Mouse (Mus musculus): ENCODE measurements around the gene Sln. TPM values are rescaled to one million over a fixed set of nuclear protein-coding genes. Genes with fewer than 3 reads are reported as not detected.

Sln gene
- polyA plus RNA-seq, 1 experiment from 2014 or later, result not detected

DNA sequence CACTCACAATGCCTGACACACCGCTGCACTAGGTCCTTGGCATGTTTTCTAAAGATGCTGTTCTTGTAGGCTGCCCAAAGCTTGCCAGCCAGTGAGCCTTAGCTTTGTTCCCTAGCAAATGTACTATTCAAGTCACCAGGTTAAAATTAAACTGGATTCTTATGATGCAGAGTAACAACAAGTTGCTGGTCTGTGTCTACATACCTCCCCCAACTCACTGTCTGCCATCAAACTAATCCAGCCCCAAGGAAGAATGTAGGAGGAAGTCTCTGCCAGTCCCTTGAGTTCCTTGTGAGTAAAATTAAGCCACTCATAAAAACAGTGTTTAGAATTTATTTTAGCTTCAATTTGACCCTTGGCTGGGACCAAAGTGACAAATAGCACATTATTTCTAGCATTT, 3.7 kb downstream of the Sln start:
- Histone ChIP-seq H3K27me3 (ENCODE audit: insufficient read depth, low read length) (no peaks in the 10 kb centered on the region), H3K4me3 (replicated peaks; ENCODE audit: low read depth, low read length) (no peak overlapping the region), H3K27ac (no peak overlapping the region), H3K4me2 (ENCODE audit: low read length) (no peak overlapping the region), H3K36me3 (ENCODE audit: insufficient read depth, low read length) (no peaks in the 10 kb centered on the region), H3K4me1 (replicated peaks; ENCODE audit: insufficient read depth, low read length) (no peaks in the 10 kb centered on the region), H3K9me3 (replicated peaks; ENCODE audit: low read length) (no peaks in the 10 kb centered on the region), H3K9ac (ENCODE audit: low read depth, low read length) (no peak overlapping the region)
- 89% methylated on average over 1 of the region's 1 CpGs for WGBS
- ATAC-seq (replicated peaks; ENCODE audit: low FRiP score, low read depth) (no peak), DNase-seq (ENCODE audit: low spot score) (no peak)
- no peak for TF ChIP-seq CTCF (IDR thresholded peaks at IDR 0.05; ENCODE audit: low read depth)

- Histone ChIP-seq H3K27ac (no peak overlapping the region), H3K4me3 (replicated peaks; ENCODE audit: low read depth, low read length) (no peak overlapping the region), H3K4me2 (ENCODE audit: low read length) (no peak overlapping the region), H3K9ac (ENCODE audit: low read depth, low read length) (no peak overlapping the region), H3K4me1 (replicated peaks; ENCODE audit: insufficient read depth, low read length) (no peaks in the 10 kb centered on the region), H3K27me3 (ENCODE audit: insufficient read depth, low read length) (no peaks in the 10 kb centered on the region), H3K36me3 (ENCODE audit: insufficient read depth, low read length) (no peaks in the 10 kb centered on the region), H3K9me3 (replicated peaks; ENCODE audit: low read length) (no peaks in the 10 kb centered on the region)
- ATAC-seq (replicated peaks; ENCODE audit: low FRiP score, low read depth), result no peak
- DNase-seq (ENCODE audit: low spot score), result no peak
- 87% methylated on average over 1 of the region's 1 CpGs for WGBS
- TF ChIP-seq CTCF (IDR thresholded peaks at IDR 0.05; ENCODE audit: low read depth), result no peak
Measured at GRCm38 (mm10) chr9:53854525-53854924, 4.6 kb downstream of the Sln start.

GRCm38 (mm10) chr9:53857864-53858263, 7.9 kb downstream of the Sln start:
- H3K4me2 ChIP-seq (ENCODE audit: low read length), result no peak overlapping the region
- H3K4me3 ChIP-seq (replicated peaks; ENCODE audit: low read depth, low read length), result no peak overlapping the region
- no peaks in the 10 kb centered on the region for H3K4me1 ChIP-seq (replicated peaks; ENCODE audit: insufficient read depth, low read length)
- H3K27ac ChIP-seq, result no peak overlapping the region
- H3K27me3 ChIP-seq (ENCODE audit: insufficient read depth, low read length), result no peaks in the 10 kb centered on the region
- no peaks in the 10 kb centered on the region for H3K9me3 ChIP-seq (replicated peaks; ENCODE audit: low read length)
- H3K9ac ChIP-seq (ENCODE audit: low read depth, low read length), result no peak overlapping the region
- ATAC-seq (replicated peaks; ENCODE audit: low FRiP score, low read depth), result no peak
- DNase-seq (ENCODE audit: low spot score), result no peak
- WGBS, result 79% methylated on average over 5 of the region's 5 CpGs
- TF ChIP-seq CTCF (IDR thresholded peaks at IDR 0.05; ENCODE audit: low read depth), result no peak
- no peaks in the 10 kb centered on the region for H3K36me3 ChIP-seq (ENCODE audit: insufficient read depth, low read length)

GRCm38 (mm10) chr9:53873239-53873638, 23.3 kb downstream of the Sln start:
- H3K27ac ChIP-seq, result no peak overlapping the region
- no peak overlapping the region for H3K4me3 ChIP-seq (replicated peaks; ENCODE audit: low read depth, low read length)
- H3K4me1 ChIP-seq (replicated peaks; ENCODE audit: insufficient read depth, low read length), result no peaks in the 10 kb centered on the region
- DNase-seq (ENCODE audit: low spot score) (no peak), ATAC-seq (replicated peaks; ENCODE audit: low FRiP score, low read depth) (no peak)
- no peaks in the 10 kb centered on the region for H3K9me3 ChIP-seq (replicated peaks; ENCODE audit: low read length)
- WGBS, result 86% methylated on average over 8 of the region's 8 CpGs
- no peaks in the 10 kb centered on the region for H3K27me3 ChIP-seq (ENCODE audit: insufficient read depth, low read length)
- no peak overlapping the region for H3K9ac ChIP-seq (ENCODE audit: low read depth, low read length)
- no peak for TF ChIP-seq CTCF (IDR thresholded peaks at IDR 0.05; ENCODE audit: low read depth)
- no peaks in the 10 kb centered on the region for H3K36me3 ChIP-seq (ENCODE audit: insufficient read depth, low read length)
- H3K4me2 ChIP-seq (ENCODE audit: low read length), result no peak overlapping the region

DNA sequence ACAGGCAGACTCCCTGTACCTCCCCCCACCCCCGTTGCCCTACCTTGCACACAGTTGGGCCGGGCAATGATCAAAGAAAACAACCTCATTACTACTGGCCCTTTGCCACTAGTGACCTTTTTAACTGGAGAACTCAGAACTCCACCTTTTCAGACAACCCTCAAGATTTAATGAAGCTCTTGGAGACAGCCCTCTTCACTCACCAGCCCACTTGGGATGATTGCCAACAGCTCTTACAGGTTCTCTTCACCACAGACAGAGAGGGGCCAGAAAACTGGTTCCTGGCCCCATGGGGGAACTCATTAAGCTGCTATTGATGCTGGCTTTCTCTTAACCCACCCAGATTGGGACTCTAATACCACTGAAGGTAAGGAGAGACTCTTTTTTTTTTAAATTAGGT, 27.5 kb downstream of the Sln start:
- no peak overlapping the region for H3K4me3 ChIP-seq (replicated peaks; ENCODE audit: low read depth, low read length)
- no peak overlapping the region for H3K4me2 ChIP-seq (ENCODE audit: low read length)
- ATAC-seq (replicated peaks; ENCODE audit: low FRiP score, low read depth), result no peak
- DNase-seq (ENCODE audit: low spot score), result no peak
- no peaks in the 10 kb centered on the region for H3K36me3 ChIP-seq (ENCODE audit: insufficient read depth, low read length)
- H3K9ac ChIP-seq (ENCODE audit: low read depth, low read length), result no peak overlapping the region
- no peak overlapping the region for H3K27ac ChIP-seq
- WGBS, result 10% methylated on average over 2 of the region's 2 CpGs
- H3K9me3 ChIP-seq (replicated peaks; ENCODE audit: low read length), result no peaks in the 10 kb centered on the region
- H3K27me3 ChIP-seq (ENCODE audit: insufficient read depth, low read length), result no peaks in the 10 kb centered on the region
- H3K4me1 ChIP-seq (replicated peaks; ENCODE audit: insufficient read depth, low read length), result no peaks in the 10 kb centered on the region
- no peak for TF ChIP-seq CTCF (IDR thresholded peaks at IDR 0.05; ENCODE audit: low read depth)

- Histone ChIP-seq H3K9ac (ENCODE audit: low read depth, low read length) (no peak overlapping the region), H3K27ac (no peak overlapping the region), H3K4me2 (ENCODE audit: low read length) (no peak overlapping the region), H3K4me1 (replicated peaks; ENCODE audit: insufficient read depth, low read length) (no peaks in the 10 kb centered on the region), H3K27me3 (ENCODE audit: insufficient read depth, low read length) (no peaks in the 10 kb centered on the region), H3K9me3 (replicated peaks; ENCODE audit: low read length) (no peaks in the 10 kb centered on the region), H3K36me3 (ENCODE audit: insufficient read depth, low read length) (no peaks in the 10 kb centered on the region), H3K4me3 (replicated peaks; ENCODE audit: low read depth, low read length) (no peak overlapping the region)
- WGBS, result 94% methylated on average over 23 of the region's 23 CpGs
- ATAC-seq (replicated peaks; ENCODE audit: low FRiP score, low read depth), result no peak
- DNase-seq (ENCODE audit: low spot score), result no peak
- TF ChIP-seq CTCF (IDR thresholded peaks at IDR 0.05; ENCODE audit: low read depth), result no peak
Measured at GRCm38 (mm10) chr9:53883588-53884280, 33.8 kb downstream of the Sln start.

GRCm38 (mm10) chr9:53890075-53890474, 40.1 kb downstream of the Sln start:
- Histone ChIP-seq H3K4me1 (replicated peaks; ENCODE audit: insufficient read depth, low read length) (no peaks in the 10 kb centered on the region), H3K27ac (no peak overlapping the region), H3K9ac (ENCODE audit: low read depth, low read length) (no peak overlapping the region), H3K4me2 (ENCODE audit: low read length) (no peak overlapping the region), H3K4me3 (replicated peaks; ENCODE audit: low read depth, low read length) (no peak overlapping the region), H3K9me3 (replicated peaks; ENCODE audit: low read length) (no peaks in the 10 kb centered on the region), H3K36me3 (ENCODE audit: insufficient read depth, low read length) (no peaks in the 10 kb centered on the region), H3K27me3 (ENCODE audit: insufficient read depth, low read length) (no peaks in the 10 kb centered on the region)
- TF ChIP-seq CTCF (IDR thresholded peaks at IDR 0.05; ENCODE audit: low read depth), result peak; percentile 79
- no peak for ATAC-seq (replicated peaks; ENCODE audit: low FRiP score, low read depth)
- WGBS, result 4% methylated on average over 1 of the region's 1 CpGs
- DNase-seq (ENCODE audit: low spot score), result peak; percentile 68

All from kidney, postnatal 0 days (tissue).